Mouse (Mus musculus): ENCODE measurements around the gene Usmg5.

Gene Usmg5

GRCm38 (mm10) chr19:47057684-47058083 lies 32.8 kb downstream of the Usmg5 start:
- DNase-seq (ENCODE audit: low spot score in 2 of 2), result no peak

GRCm38 (mm10) chr19:47053471-47053870 lies 37.0 kb downstream of the Usmg5 start:
- no peak for DNase-seq (ENCODE audit: low spot score in 2 of 2)

- no peak for DNase-seq (ENCODE audit: low spot score in 2 of 2)
These were observed 37.5 kb downstream of the Usmg5 start for GRCm38 (mm10) chr19:47052927-47053326.

- peak; percentile 61 to 71 for DNase-seq (ENCODE audit: low spot score in 2 of 2)
These were observed 40.0 kb downstream of the Usmg5 start, which contains the start of gene Pcgf6 for GRCm38 (mm10) chr19:47050271-47051032. Pcgf6 (minus strand) TSS chr19:47050906.

GRCm38 (mm10) chr19:47049840-47050239 lies 40.6 kb downstream of the Usmg5 start:
- DNase-seq (ENCODE audit: low spot score in 2 of 2), result no peak

- DNase-seq (ENCODE audit: low spot score in 2 of 2), result no peak
These were observed 41.4 kb downstream of the Usmg5 start for GRCm38 (mm10) chr19:47049061-47049460.

- DNase-seq (ENCODE audit: low spot score in 2 of 2), result no peak
These were observed 43.1 kb downstream of the Usmg5 start for GRCm38 (mm10) chr19:47047236-47047833.

- DNase-seq (ENCODE audit: low spot score in 2 of 2), result no peak
These were observed 44.1 kb downstream of the Usmg5 start for GRCm38 (mm10) chr19:47046343-47046742.

GRCm38 (mm10) chr19:47043608-47044007 lies 46.8 kb downstream of the Usmg5 start:
- no peak for DNase-seq (ENCODE audit: low spot score in 2 of 2)

- no peak for DNase-seq (ENCODE audit: low spot score in 2 of 2)
These were observed 49.5 kb downstream of the Usmg5 start for GRCm38 (mm10) chr19:47040720-47041473.

- no peak for DNase-seq (ENCODE audit: low spot score in 2 of 2)
These were observed 53.9 kb downstream of the Usmg5 start for GRCm38 (mm10) chr19:47036596-47036995.

GRCm38 (mm10) chr19:47034916-47035315 lies 55.5 kb downstream of the Usmg5 start:
- no peak for DNase-seq (ENCODE audit: low spot score in 2 of 2)
